Mouse (Mus musculus): ENCODE data around the gene Stmn1.

The Stmn1 gene

GRCm38 (mm10) chr4:134457130-134457825 is 10.8 kb upstream of the Stmn1 start:
- no peak for DNase-seq (ENCODE audit: low read depth, low spot score)

GRCm38 (mm10) chr4:134458856-134459255 is 9.3 kb upstream of the Stmn1 start:
- DNase-seq (ENCODE audit: low read depth, low spot score): no peak

DNA sequence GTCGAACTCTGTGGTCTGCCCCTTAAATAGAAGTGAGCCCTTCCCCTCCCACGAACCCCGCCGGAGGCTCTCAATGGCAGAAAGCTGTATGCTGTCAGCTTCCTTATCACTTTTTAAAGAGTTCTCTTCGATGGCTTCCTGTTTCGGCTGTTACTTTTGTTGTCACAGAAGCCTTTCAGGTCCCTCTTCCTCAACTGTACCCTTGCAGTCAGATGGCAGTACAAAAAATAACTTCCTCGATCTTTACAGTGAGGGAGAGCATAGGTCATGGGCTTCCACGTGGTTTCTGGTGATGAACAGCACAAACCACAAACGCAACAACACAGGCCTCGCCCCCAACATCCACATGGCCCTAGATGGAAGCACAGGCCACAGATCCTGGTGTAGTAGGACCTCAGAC is 7.8 kb upstream of the Stmn1 start:
- DNase-seq (ENCODE audit: low read depth, low spot score): no peak

DNA sequence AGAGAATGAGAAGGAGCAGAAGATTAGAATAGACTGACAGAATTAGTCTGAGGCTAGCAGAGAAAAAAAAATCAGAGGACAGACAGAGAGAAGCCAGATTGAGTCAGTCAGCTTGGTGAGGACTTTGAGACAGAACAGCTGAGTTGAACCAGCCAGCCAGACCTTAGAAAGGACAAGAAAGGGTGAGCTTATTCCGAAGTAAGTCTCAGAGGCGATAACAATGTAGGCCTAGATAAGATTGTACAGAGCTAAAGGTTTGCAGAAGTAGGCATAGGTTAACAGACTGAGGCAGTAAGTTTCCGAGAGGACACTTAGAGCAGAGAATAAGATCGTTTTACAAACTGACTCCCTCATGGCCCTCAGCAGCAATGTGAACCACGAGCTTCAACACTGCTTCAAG is 6.9 kb upstream of the Stmn1 start:
- DNase-seq (ENCODE audit: low read depth, low spot score): no peak

DNA sequence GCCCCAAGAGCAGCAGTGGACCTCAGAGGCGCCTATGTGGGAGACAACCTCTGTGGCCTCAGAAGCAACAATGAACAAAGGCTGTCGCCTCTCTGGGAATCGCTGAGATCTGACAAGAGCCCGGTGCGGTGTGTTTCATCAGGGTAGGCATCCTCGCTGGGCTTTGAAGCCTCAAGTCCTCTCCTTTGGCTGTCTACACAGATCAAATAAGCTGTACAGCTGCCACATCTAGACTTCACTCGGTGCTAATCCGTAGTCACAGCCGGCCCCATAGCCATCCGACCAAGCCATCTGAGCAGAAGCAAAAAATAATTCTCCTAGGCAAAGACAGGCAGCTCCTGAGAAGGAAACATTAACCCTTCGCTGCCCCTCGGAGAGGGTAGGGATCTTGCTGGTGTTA is 2.3 kb upstream of the Stmn1 start:
- no peak for DNase-seq (ENCODE audit: low read depth, low spot score)

- DNase-seq (ENCODE audit: low read depth, low spot score): no peak
These were observed 1.5 kb upstream of the Stmn1 start for GRCm38 (mm10) chr4:134466381-134467262.

DNA sequence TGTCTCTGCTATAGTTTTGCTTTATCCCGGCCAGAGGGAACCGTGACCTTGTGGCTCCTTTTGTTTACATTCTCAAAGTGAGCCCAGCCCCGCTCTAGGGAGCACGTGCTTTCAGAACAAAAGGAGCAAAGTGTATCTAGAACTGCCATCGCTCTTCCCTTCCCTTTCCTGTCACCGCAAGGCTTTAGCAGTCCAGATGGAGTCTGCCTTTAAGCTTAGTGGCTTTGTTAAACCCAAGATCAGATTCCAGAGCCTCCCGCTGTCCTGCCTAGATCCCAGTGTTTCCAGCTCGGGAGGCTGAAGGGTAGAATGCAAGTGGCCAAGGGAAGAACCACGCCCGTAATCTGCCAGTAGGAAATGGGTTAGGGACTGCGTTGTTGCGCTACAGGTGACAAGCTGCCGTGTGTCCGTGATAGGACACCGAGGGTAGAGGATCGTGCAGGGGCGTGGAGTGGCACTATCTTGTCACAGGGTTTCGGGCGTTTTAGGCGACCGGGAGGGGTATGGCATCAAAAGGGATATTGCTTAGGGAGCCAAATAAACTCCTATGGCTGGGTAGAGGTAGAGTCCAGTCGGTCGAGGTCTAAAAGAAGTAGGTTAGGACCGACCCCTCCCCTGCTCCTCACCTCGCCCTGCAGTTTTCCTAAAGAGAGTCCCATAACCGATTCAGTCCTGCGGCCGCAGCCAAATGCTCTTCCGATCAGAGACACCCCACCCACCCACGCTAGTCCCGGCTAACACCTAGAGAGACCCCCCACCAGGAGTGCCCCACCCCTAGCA is 495 bp upstream of the Stmn1 start:
- no peak for DNase-seq (ENCODE audit: low read depth, low spot score)

DNA sequence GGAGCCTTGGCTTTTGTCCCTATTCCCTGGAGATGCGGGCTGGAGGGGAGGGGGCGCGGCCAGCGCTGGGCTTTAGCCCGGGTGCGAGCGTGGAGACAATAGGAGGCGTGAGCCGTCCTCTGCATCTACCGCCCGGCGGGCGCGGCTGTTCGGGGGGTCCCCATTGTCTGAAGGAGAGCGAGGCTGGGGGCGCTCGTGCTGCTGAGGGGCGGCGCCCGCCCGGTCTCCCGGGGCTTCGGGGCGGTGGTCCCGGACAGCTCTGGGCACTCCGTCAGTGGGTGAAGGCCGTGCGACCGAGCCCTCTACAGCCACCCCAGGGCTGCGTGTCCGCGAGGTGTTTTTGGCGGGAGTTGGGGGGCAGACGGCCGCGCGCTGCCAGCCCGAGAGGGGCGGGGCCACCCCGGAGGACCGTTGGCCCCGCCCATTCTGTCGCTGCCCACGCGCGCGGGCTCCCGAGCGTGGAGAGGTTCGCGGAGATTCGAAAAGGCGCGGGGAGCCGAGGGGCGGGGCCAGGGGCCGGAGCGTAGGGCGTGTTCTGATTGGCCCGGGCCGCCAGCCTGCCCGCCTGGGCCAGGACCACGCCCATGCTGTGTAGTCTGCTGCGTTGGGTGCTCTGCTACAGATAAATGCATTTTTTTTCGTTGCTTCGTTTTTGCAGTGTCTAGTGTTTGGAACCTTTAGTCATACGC is 602 bp downstream of the Stmn1 start:
- peak; percentile 83 for DNase-seq (ENCODE audit: low read depth, low spot score)

GRCm38 (mm10) chr4:134469341-134469796 is 1.2 kb downstream of the Stmn1 start:
- no peak for DNase-seq (ENCODE audit: low read depth, low spot score)

DNA sequence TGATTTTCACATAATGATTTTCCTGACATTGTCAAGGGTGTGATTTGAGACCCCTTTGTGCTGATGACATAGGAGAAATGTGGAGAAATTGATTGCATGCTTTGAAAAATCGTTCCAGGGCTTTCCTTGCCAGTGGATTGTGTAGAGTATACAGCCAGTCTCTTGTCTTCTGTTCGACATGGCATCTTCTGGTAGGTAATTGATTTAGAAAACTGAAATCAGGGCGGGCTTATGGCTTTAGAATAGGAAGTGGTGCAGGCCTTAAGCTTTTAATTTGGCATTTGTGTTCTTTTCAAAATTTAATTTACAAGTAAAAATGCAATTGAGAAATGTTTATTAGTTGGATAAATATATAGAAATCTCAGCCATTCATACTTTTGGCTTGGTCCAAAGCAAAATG is 1.9 kb downstream of the Stmn1 start:
- no peak for DNase-seq (ENCODE audit: low read depth, low spot score)

- no peak for DNase-seq (ENCODE audit: low read depth, low spot score)
These were observed 3.3 kb downstream of the Stmn1 start for GRCm38 (mm10) chr4:134471469-134471868.

- DNase-seq (ENCODE audit: low read depth, low spot score): no peak
These were observed 5.6 kb downstream of the Stmn1 start for GRCm38 (mm10) chr4:134473764-134474163.

- no peak for DNase-seq (ENCODE audit: low read depth, low spot score)
These were observed 6.1 kb downstream of the Stmn1 start for GRCm38 (mm10) chr4:134474240-134474639.

GRCm38 (mm10) chr4:134476899-134477298 is 8.8 kb downstream of the Stmn1 start:
- no peak for DNase-seq (ENCODE audit: low read depth, low spot score)

- no peak for DNase-seq (ENCODE audit: low read depth, low spot score)
These were observed 9.9 kb downstream of the Stmn1 start for GRCm38 (mm10) chr4:134478031-134478430.

GRCm38 (mm10) chr4:134479839-134480238 is 11.7 kb downstream of the Stmn1 start:
- DNase-seq (ENCODE audit: low read depth, low spot score): no peak

DNA sequence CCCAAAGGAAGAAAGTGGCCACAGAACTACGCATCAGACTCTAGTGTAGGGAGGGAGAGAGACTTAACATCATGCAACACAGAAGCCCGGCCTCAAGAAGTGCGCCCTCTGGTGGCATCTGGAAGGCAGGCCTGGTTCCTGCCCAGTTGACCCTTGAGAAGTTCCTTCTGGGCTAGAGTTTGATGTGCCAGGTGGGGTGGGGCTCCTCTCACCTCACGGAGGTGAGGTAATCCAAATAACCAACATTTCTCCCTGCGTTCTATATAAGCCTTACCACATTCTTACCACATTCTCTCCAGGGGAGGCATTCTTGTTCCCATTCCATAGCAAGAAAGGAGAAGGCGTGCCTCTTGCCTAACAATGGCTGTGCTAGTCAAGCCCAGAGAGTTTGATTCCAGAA is 12.7 kb downstream of the Stmn1 start:
- no peak for DNase-seq (ENCODE audit: low read depth, low spot score)

DNA sequence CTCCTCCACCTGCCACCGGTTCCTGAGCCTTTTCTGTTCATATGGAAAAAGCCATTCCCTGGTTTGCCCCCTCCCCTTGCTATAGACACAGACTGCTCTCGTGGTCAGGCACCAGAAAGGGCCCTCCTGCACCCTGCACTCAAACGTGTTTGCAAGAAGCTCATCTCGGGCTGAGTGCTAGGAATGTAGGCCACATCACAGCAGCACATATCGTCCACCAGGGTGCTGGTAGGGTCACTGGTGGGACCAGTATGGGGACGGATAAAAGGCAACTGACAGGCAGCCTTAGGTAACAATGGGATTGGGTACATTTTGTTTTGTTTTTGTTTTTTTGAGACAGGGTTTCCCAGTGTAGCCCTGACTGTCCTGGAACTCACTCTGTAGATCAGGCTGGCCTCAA is 13.2 kb downstream of the Stmn1 start:
- no peak for DNase-seq (ENCODE audit: low read depth, low spot score)

- DNase-seq (ENCODE audit: low read depth, low spot score): no peak
These were observed 14.3 kb downstream of the Stmn1 start for GRCm38 (mm10) chr4:134482442-134482841.

DNA sequence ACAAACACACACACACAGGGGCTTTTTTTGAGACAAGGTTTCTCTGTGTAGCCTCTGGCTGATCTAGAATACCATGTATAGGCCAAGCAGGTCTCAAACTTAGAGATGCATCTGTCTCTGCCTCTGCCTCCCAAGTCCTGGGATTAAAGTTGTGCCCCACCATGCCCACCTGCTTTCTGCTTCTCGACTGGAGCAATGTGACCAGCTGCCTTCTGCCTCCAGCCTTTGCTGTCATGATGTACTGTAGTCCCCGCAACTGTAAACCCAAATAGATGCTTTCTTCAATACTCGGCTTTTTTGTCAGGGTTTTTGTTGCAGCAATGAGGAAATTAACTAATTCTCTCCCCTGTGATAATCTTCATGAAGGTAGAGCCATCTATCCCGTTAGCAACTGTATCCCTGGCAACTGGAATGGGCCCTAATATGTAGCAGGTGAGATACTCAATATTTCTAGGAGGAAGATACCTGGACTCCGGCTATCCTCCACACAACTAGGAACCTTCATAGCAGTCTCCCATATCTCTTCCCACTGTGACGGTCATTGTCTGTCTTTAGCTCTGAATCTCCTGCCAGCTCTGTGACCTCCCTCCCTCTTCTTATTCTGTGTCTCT is 15.1 kb downstream of the Stmn1 start:
- no peak for DNase-seq (ENCODE audit: low read depth, low spot score)

GRCm38 (mm10) chr4:134483696-134484095 is 15.6 kb downstream of the Stmn1 start:
- peak; percentile 81 for DNase-seq (ENCODE audit: low read depth, low spot score)

Measured in telencephalon, adult 2 months (tissue).